Mouse (Mus musculus): ENCODE measurements around the gene Cdc37.

Gene Cdc37

DNA sequence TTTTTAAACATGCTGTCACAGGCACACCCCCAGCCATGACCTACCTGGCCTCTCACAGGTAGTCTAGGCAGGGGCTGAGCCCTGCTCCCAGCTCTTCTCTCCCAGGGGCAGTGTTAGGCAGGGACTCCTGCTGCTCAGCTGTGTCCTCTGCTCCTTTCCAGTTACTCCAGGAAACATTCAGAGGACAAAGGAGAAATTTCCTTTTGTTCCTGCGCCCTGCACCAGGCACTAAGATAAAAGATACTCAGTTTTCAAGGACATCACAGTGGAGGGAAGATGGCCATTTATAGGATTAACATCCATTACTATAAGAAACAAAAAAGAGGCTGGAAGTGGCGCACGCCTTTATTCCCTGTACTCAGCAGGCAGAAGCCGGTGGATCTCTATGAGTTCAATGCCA lies 53.8 kb downstream of the Cdc37 start:
- WGBS = 93% methylated on average over 4 of the region's 4 CpGs

DNA sequence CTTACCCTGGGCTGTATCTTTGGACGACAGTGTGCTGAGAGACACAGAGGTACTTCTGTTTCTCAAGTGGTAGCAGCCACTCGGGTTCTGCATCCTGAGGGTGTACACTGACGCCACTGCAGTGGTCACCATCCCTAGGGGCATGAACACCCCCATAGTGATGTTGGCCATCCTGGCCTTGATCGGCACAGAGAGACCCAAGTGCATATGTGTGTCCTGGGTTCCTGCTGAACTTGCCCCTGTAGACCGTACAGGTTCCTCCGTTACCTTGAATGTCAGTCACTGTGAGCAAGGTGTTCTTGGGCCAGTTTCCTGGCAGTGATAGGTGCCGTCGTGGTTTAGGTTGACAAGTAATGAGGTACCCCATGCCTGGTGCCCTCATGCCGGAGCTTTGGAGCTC lies 56.4 kb downstream of the Cdc37 start:
- 97% methylated on average over 9 of the region's 9 CpGs for WGBS

DNA sequence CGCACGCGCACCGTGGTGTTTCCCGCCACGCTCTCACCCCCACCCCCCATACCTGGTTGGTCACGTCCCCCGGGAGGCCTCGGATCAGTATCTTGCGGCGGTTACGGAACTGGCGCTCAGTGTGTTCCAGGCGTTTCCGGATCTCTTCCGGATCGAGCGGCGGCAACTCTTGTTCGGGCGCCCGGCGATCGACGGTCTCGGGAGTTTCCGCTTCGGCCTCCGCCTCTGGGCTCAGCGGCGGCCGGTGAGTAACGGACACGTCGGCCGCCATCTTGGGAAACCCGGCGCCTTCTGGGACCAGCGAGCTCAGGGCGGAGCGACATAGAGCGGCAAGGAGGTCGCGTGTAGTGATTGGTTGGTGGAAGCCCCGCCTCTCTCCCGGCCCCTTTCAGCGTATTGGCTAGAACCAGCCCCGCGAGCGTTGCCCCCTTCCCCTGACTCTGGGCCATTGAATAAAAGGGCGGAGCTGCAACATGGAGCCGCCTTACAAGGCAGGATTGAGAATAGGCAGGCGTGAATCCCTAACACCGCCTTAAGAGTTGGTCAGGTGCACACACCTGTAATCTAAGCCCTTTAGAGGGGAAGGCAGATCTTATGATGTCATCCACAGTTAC lies 58.0 kb downstream of the Cdc37 start, which contains the start of the genes Gm38431 and Raver1:
Gene Gm38431 (minus strand): TSS at position 291 of the 614 bp plus-strand sequence.
Gene Raver1 (minus strand): TSS at position 302 of the 614 bp plus-strand sequence.
- WGBS = under 1% methylated on average over 54 of the region's 54 CpGs

DNA sequence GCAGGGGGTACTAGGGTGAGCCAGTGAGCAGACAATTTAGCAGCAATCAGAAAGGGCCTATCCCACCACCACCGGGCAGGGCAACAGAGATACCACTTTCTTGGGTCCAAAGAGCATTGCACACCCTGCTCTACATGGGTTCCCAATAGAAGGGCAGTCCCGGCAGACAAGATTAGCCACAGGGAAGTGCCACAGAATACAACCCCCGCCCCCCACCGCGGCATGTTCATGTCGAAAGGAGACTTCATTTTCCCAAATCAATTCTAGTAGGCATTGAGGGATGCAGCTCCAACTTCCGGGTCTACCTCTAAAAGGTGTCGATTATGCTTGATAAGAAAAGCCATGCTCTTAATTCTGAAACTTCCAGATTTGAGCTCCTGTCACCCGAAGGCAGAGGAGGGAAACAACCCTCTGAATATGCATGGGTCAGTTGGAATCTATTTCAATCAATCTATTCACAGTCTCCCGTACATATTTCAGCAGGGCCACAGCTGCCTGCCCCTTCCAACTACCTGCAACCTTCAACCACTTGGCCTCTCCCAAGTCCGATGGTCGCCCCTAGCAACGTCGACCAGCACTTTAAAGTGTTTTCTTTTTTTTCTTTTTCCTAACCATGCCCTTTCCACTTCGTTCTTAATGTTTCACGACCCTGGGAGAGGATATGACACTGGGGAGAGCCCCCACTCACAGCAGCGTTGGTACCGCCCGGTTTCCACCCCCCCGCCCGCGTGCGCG lies 58.6 kb downstream of the Cdc37 start:
- WGBS = 2% methylated on average over 24 of the region's 24 CpGs

DNA sequence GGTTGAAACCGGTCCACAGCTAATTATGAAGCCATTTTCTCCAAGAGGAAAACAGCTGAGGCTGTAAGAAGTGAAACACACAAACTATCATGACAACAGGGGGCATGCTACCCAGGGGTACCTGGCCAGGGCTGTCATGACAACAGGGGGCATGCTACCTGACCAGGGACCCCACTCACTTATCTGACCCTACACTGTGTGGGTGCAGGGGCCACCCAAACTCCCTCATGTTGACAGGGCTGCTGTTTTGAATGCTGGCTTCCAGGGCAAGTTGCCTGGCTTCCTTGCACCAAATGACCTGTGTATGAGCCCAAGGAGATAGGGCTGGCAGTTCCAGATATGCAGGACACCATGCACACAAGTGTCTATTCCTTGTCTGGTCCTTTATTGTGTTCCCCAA lies 59.2 kb downstream of the Cdc37 start:
- WGBS = 74% methylated on average over 1 of the region's 1 CpGs

DNA sequence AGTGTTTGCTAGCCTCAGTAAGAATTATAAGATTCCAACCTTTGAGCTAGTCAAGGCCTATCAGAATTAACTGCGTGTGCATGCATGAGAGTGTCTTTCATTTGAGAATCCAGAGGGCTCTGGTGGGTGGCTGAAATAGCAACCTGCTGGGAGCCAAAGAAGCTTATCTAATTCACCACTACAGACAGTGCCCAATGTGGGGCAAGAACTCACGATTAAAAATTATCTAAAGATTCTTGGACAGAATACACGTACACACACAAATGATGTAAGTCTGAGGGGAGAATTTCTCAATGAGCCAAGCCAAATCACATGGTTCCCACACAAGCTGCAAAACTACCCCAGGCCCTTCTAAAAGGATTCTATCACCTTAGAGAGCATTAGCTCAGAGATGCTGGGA lies 66.5 kb downstream of the Cdc37 start:
- WGBS = 45% methylated on average over 3 of the region's 3 CpGs

Data from cerebral cortex, adult 2 months (tissue).